Mouse (Mus musculus) testis, adult 2 months (tissue): ENCODE measurements around the gene Tm7sf2.

ENCODE experiments used
- CTCF ChIP-seq: fragments of 200-500 bp; IDR thresholded peaks from 2 replicates; pipeline ENCODE4 v1.5.1; 2012; ENCODE audit warnings: low read depth, mild to moderate bottlenecking, inconsistent platforms, low read length, moderate library complexity; ENCODE audit not compliant: control insufficient read depth, insufficient read depth, insufficient replicate concordance
- POLR2A ChIP-seq: fragments of 200-500 bp; IDR thresholded peaks from 2 replicates; pipeline ENCODE4 v1.6.1; 2012; ENCODE audit warnings: low read depth, mild to moderate bottlenecking, inconsistent platforms, low read length, moderate library complexity; ENCODE audit not compliant: control insufficient read depth

GRCm38 (mm10) chr19:6040002-6040401 lies 28.2 kb downstream of the Tm7sf2 start:
- no peak for TF ChIP-seq CTCF
- TF ChIP-seq POLR2A, result no peak
